Mouse (Mus musculus) left cerebral cortex, adult 11 months (tissue): ENCODE measurements around the gene Slc25a35.
"Not testable (repeated sequence)": the region's sequence is repeated elsewhere in the genome, so short reads cannot be mapped to it uniquely, and the experiment has no call there.

Experiments
- DNase-seq: peaks from one replicate; pipeline ENCODE4 v3.0.0; 2022; ENCODE audit warnings: low spot score

Gene Slc25a35

GRCm38 (mm10) chr11:69008182-69009121 lies 40.5 kb downstream of the Slc25a35 start, which contains the start of gene Pfas:
Gene Pfas, minus strand, starts transcription at chr11:69008460.
- DNase-seq, result peak; percentile 84

DNA sequence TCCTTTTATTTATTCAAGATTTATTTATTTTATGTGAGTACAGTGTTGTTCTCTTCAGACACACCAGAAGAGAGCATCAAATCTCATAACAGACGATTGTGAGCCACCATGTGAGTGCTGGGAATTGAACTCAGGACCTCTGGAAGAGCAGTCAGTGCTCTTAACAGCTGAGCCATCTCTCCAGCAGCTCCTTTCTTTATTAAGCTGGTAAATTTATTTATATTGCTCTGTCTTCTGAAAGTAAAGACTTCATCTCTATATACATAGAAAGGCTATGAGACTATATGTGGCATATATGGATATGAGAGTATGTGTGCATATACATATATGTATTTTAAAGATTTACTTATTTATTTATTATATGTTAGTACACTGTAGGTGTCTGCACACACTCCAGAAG lies 41.6 kb downstream of the Slc25a35 start:
- no peak for DNase-seq

DNA sequence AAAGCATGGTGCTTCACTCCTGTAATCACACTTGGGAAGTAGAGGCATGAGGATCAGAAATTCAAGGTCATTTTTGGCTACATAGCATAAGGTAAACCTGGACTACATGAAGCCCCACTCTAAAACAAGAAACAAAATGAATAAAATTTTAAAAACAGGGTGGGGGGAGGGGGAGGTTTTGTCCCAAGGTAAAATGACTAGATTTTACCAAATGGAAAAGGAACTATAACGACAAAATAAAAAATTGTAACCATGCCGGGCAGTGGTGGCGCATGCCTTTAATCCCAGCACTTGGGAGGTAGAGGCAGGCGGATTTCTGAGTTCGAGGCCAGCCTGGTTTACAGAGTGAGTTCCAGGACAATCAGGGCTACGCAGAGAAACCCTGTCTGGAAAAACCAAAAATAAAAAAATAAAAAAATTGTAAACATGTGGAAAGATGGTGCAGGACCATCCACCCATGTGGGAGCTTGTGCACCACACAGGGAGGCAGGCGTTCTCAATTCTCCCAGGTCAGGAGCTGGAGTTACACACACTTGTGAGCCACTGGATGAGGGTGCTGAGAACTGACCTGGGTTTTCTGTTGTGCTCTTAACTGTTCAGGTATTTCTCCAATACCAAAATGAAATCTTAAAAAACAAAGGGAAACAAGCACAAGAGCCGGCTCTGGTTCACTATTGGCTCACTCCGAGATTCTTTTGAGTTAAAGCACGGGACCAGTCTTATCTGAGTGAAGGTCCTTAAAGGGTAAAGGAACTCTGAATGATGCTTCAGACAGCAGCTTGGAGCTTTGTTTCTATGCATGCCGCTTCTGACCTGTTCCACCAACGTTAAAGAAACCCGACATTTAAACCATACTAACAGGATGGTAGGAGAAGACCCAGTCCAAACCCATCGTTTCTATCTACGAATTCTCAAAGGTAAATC lies 42.7 kb downstream of the Slc25a35 start:
- no peak for DNase-seq

DNA sequence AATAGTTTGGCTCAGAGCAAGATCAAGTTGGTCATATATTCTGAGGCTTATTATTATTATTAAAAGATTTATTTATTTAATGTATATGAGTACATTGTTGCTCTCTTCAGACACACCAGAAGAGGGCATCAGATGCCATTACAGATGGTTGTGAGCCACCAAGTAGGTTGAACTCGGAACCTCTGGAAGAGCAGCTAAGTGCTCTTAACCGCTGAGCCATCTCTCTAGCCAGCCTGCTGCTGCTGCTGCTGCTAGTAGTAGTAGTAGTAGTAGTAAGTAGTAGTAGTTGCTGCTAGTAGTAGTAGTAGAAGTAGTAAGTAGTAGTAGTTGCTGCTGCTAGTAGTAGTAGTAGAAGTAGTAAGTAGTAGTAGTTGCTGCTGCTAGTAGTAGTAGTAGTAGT lies 43.5 kb downstream of the Slc25a35 start:
- not testable (repeated sequence) for DNase-seq

- DNase-seq, result peak; percentile 84
Measured at GRCm38 (mm10) chr11:69012071-69012601, 44.2 kb downstream of the Slc25a35 start.

GRCm38 (mm10) chr11:69015644-69016441 lies 47.9 kb downstream of the Slc25a35 start, which contains the start of gene Ctc1:
Gene Ctc1, plus strand, starts transcription at chr11:69015911.
- peak; percentile 84 for DNase-seq

GRCm38 (mm10) chr11:69016755-69017154 lies 48.8 kb downstream of the Slc25a35 start:
- DNase-seq, result no peak

GRCm38 (mm10) chr11:69020691-69021090 lies 52.8 kb downstream of the Slc25a35 start:
- DNase-seq, result no peak
